Mouse (Mus musculus) retina, postnatal 1 day (tissue): ENCODE measurements around the gene BC035044.
"Not testable (repeated sequence)": the region's sequence is repeated elsewhere in the genome, so short reads cannot be mapped to it uniquely, and the experiment has no call there.

Source experiments
- DNase-seq: peaks from one replicate; pipeline ENCODE4 v3.0.0-alpha.2; 2012

Gene BC035044

DNA sequence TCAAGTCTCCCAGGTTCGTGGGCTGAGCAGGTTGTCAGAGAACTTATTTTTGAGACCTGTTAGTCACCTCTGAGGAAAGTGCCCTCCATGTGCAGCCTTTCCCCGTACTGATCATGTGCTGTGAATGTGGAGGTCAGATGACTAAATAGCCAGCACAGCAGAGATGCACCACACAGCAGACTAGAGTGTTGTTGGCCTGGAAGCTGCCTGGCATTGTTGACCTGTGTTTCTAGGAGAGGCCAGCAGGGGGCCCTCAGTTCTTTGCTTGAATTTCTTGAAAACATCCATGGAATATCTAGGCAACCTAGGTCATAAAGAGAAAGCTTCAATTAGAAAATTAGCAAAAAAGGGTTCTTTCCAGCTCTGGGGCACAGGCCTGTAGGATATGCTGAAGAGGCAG is 41.0 kb downstream of the BC035044 start:
- DNase-seq, result peak; percentile 82

GRCm38 (mm10) chr6:128847401-128847800 is 43.5 kb downstream of the BC035044 start:
- no peak for DNase-seq

- DNase-seq, result peak; percentile 51
Observed at GRCm38 (mm10) chr6:128845998-128846542, 44.9 kb downstream of the BC035044 start.

DNA sequence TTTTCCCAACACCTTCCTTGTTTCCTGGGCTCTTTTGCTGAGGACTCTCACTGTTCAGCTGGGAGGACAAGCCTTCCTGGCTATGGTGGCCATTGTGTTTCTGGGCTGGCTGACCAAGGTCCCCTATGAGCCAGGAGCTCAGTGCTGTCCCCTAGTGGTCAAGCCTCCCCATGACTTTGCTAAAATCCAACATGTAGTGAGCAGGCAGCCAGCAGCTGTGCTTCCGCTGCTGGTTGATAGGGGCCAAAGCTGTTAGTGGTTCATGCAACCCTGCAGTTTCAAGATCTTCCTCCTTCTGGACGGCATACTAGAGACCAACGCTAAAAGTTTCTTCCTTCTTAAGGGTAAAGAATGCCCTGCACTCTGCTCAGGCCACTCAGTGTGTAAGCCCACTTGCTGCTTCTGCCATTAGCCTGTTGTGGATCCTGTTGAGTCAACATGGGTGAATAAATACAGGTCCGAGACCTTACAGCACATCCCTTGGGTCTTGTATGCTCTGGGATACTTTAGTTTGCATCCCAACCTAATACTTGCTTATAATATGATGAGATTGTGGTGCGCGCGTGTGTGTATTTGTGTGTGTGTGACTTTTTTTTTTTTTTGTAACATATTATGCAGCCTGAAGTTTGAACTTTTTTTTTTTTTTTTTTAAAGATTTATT is 45.5 kb downstream of the BC035044 start:
- peak; percentile 96 for DNase-seq

GRCm38 (mm10) chr6:128844586-128845080 is 46.3 kb downstream of the BC035044 start:
- DNase-seq, result no peak

DNA sequence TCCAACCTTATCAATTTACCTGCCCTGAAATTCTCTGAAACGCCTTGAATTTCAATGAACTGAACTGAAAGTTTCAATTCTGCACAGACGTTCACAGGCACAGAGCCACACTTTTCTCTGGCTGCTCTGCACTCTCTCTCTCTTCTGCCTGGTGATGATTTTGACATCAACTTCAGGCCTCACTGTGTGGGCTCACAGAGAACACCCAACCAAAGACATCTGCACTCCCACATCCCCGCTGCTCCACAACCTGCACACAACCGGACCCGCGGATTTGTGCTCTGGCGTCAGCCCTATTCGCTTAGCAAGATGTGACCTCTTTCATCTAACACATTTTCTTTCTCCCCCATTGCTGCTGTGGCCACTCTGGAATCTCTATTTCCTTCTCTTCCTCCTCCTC is 46.8 kb downstream of the BC035044 start:
- DNase-seq, result peak; percentile 19

DNA sequence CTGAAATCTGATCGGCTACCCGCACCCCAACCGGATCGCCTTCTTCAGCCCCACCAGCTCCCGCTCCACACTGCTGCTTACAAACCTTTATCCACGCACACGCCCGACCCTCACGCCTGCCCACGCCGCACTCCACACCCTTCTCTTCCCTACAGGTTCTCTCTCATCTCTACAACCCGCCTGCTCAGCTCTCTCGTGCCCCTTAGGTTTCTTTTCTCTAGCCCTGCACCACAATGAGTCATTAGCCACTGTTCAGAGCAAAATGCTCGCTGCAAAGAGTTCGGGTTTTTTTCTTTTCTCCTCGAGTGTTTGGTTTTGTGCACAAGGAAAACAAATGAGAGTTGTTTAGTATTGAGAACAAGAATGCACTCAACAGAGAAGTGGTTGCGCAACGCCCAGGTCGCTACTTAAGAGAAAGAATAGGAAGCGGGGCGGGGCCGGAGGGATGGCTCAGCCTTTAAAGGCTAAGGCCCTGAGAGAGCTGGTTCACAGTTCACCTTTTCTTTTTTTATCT is 47.4 kb downstream of the BC035044 start:
- no peak for DNase-seq

- peak; percentile 99 for DNase-seq
Observed at GRCm38 (mm10) chr6:128842945-128843478, 47.9 kb downstream of the BC035044 start.

GRCm38 (mm10) chr6:128842356-128842944 is 48.5 kb downstream of the BC035044 start:
- no peak for DNase-seq

- DNase-seq, result peak; percentile 66
Observed at GRCm38 (mm10) chr6:128841327-128842089, 49.4 kb downstream of the BC035044 start.

DNA sequence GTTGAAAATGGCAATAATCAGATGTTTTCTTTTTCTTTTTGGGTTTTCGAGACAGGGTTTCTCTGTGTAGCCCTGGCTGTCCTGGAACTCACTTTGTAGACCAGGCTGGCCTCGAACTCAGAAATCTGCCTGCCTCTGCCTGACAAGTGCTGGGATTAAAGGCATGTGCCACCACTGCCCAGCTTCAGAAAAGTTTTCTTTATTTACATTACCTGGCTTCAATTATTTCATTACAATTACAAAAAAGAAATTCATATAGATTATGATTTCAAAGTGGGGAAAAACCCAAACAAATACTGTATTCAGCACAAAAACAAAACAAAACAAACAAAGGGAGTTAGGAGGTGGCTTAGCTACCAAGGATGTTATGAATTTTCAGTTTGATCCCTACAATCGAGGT is 50.3 kb downstream of the BC035044 start:
- DNase-seq, result not testable (repeated sequence)

GRCm38 (mm10) chr6:128839921-128840320 is 51.0 kb downstream of the BC035044 start:
- DNase-seq, result peak; percentile 38

DNA sequence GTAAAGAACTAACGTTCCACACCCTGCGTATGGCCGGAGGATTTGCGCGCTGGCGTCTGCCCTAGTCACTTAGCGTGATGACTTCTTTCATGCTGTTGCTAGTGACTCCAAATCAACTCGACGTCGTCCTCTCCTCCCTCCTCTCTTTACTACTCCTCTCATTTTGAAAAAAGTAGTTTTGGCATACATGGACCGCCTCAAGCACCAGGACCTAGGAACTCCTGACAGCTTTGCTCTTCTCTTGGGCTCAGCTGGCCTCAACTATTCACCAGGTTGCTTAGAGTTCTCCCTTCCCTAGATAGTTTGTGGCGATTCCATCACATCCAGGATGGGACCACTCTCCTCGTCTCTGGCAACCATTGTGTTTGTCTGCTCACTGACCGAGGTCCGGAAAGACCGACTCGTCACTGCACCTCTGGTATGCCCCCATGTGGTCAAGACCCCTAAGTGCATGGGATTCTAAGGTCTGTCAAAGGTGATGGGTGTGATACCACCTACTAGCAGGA is 51.6 kb downstream of the BC035044 start:
- peak; percentile 94 for DNase-seq

- peak; percentile 92 for DNase-seq
Observed at GRCm38 (mm10) chr6:128838342-128839265, 52.3 kb downstream of the BC035044 start.

DNA sequence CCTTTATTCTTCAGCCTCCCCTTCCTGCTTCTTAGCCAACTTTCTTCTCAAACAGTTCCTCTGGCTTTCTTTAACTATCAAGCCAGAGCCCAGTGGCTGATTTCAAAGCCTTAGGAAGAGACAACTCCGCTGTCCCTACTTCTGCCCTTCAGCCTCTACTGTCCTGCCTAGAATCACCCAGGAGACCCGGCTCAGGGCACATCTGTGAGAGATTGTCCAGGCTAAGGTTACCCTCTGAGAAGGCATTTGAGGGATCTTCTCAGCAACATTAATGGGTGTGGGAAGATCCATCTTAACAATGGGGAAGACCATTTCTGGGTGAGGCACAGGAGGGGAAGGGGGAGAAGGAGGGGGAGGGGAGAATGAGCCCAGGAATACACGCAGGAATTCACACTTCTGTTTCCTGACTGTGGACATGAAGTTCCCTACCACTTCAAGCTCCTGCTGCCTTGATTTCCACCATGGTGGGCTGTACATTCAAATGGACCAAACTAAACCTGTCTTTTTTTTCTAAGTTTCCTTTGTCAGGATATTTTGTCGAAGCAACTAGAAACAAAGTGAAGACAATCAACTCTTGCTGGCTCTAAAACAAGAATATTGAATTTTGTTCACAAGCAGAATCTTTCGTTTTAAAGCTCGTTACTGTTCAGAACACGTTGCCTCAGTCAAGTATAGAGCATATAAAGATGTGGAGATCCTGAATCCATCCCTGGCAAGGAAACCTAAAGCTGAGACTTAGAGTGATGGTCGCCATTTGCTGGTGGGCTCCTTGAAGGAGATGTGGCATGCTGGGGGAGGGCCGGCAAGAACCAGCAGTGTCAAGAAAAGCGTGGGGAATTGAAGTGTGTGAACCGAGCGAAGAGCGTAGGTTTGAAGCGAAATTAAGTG is 53.2 kb downstream of the BC035044 start:
- DNase-seq, result peak; percentile 79

GRCm38 (mm10) chr6:128836955-128837334 is 54.0 kb downstream of the BC035044 start:
- peak; percentile 34 for DNase-seq

- no peak for DNase-seq
Observed at GRCm38 (mm10) chr6:128836191-128836954, 54.6 kb downstream of the BC035044 start.

DNA sequence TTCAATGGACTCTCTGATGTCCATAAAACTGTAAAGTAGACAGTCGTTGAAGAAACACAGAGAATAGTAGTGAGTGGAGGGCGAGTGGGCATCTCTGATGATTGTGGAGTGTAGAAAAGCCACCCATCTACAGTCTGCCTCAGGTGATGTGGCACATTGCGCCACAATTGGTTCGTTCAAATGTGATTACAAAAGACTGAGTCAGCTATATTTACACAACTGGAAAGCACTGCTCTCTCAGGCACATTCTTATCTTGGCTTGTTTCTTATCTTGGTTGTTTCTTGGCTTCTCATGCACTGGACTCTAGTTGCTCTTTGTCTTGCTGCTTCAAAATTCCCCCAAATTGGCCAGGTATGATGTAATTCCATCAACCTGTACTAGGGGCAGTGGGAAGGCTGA is 55.4 kb downstream of the BC035044 start:
- DNase-seq, result no peak

- DNase-seq, result no peak
Observed at GRCm38 (mm10) chr6:128833046-128833445, 57.9 kb downstream of the BC035044 start.

- DNase-seq, result no peak
Observed at GRCm38 (mm10) chr6:128829837-128830236, 61.1 kb downstream of the BC035044 start.
